Mouse (Mus musculus) activated CD4-positive, CD25-positive, alpha-beta regulatory T cell, adult 4 months (primary cell): ENCODE data around the gene Mecom. TPM values are rescaled to one million over a fixed set of nuclear protein-coding genes. Genes with fewer than 3 reads are reported as not detected.

Experiments
- ATAC-seq: one replicate; pipeline ENCODE4 v1.8.0; 2017
- polyA plus RNA-seq, 2 experiments: library from polyadenylated mRNA; unstranded; fragments of 100-300 nt; shearing (Covaris generic); gene quantifications; one replicate each; pipeline ENCODE4 v1.2.1; 2017

Gene Mecom
- polyA plus RNA-seq, 2 experiments from 2014 or later: not detected

DNA sequence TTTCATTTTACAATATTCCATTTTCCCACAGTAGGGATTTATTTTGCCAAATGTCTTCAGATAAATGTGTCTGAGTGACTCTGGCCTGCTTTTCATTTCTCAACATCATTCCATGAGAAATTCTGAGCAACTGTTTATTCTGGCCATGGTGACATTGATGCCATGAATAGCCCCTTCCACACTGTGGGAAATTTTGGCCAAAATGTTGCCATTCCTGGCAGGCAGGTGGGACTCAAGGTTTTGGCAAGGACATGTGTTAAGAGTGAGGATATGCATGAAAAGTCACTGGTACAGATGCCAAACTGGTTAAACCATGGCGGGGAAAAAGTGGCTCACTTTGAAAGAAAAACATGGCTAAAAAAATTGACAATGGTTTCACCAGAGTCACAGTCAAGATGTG is 456.4 kb downstream of the Mecom start:
- ATAC-seq: no peak

GRCm38 (mm10) chr3:30086139-30086538 is 461.7 kb downstream of the Mecom start:
- no peak for ATAC-seq

- no peak for ATAC-seq
Measured at GRCm38 (mm10) chr3:30083842-30084241, 464.0 kb downstream of the Mecom start.

- no peak for ATAC-seq
Measured at GRCm38 (mm10) chr3:30083268-30083667, 464.5 kb downstream of the Mecom start.

DNA sequence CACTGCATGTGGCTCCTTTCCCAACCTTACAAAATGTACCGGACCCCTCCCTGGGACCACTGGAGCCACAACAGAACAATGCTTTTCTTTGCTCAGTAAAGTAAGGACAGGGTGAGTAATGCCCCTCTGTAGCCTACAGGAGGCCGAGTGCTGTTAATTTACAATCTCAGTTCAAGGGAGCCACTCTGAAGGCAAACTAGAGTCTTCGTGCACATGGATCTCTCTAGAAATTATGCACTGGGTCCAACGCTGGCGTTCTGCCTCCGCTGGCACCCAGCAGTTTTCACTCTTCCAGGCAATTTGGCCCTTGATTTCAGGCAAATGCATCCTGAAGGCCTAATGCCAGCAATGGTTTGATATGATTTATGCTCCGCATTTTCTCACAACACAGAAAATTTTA is 467.0 kb downstream of the Mecom start:
- ATAC-seq: no peak

GRCm38 (mm10) chr3:30076522-30076921 is 471.3 kb downstream of the Mecom start:
- no peak for ATAC-seq

DNA sequence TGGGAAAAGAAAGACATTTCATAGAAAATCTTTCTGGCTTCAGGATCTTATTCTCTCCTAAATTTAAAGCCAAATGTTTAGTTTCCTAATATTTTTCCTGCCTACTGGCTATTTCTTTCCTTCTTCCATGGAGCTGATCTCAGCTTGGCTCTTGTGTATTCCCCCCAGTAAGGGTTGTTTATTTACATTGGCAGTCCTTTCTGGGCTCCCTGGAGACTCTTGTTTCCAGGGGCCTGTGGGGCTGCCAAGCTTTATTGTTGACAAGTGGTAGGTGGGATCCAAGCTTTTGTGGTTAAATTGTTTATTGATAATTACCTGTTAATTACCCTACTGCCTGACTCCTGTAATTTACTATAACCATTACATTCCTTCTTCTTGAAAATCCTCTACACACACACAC is 476.5 kb downstream of the Mecom start:
- ATAC-seq: no peak

GRCm38 (mm10) chr3:30066519-30066918 is 481.3 kb downstream of the Mecom start:
- no peak for ATAC-seq

DNA sequence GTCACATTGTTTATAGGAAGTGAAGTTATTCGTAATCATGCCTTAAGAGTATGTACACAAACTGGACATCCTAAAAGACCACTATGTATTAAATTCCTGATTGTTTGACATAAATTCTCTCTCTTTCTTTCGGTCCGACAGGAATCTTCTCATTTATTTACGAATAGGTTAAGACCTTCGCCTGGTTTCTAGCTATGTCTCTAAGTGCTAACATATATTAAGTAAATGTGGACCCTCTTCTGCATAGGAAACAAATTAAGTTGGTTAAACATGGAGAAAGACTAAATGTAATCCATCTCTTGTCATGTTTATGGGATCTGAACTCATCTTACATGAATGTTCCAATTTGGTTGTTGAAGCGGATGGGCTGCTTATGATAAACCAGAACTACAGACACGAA is 487.8 kb downstream of the Mecom start:
- no peak for ATAC-seq

- ATAC-seq: no peak
Measured at GRCm38 (mm10) chr3:30059615-30060014, 488.2 kb downstream of the Mecom start.

DNA sequence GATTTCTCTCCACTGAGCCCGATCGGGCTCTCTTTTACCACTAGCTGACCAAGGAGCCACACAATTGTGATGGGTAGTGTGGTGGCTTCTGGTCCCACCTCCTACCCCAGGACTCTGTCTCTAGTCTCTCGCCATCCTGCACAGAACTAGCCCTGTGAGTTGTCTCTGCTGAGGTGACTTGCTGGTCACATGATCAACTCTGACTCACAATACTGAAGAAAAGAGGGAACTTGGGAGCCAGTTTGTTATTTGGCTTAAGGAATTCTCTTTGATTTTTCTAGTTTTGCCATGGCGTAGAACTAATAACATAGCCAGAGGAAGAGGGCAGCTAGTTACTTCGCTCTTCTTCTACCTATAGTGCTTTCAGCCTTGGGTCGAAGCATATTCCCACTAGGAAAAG is 496.5 kb downstream of the Mecom start:
- ATAC-seq: no peak

- ATAC-seq: no peak
Measured at GRCm38 (mm10) chr3:30050795-30051194, 497.0 kb downstream of the Mecom start.

DNA sequence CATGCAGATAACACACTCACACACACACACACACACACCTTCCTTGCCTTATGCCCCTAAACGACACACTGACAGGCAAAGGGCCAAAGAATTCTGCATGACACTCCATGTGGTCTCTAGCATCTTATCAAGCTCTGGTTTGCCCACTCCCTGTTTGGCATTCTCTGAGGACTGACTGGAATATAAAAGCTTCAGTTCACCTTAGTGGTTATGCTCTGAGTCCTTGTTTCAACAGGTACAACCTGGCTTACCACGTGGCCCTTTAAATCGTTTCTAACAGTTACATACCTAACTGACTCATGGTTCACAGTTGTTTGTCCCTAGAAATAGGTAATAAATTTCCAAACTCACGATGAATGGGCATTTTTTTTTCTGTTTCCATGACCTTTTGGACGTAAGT is 499.0 kb downstream of the Mecom start:
- ATAC-seq: no peak

GRCm38 (mm10) chr3:30048157-30048556 is 499.7 kb downstream of the Mecom start:
- ATAC-seq: no peak

GRCm38 (mm10) chr3:30043525-30043924 is 504.3 kb downstream of the Mecom start:
- no peak for ATAC-seq

DNA sequence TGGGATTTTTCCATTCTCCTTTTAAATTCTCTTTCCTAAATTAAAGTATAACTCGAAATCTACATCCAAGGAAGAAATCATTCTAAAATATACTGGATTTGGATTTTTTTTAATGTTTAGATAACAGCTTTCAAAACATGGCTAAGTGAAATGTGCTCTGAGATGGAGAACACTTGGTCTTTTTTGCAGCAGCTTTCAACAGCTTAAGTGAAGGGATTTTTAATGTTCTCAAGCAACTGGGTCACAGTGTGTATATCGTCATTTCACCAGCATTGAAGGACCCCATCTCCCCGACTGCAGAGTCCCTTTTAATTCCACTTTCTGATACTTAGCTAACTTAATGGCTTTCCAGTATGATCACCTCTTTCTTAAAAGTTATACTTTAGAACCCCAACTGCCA is 509.3 kb downstream of the Mecom start:
- ATAC-seq: no peak

- ATAC-seq: no peak
Measured at GRCm38 (mm10) chr3:30019961-30020360, 527.8 kb downstream of the Mecom start.

DNA sequence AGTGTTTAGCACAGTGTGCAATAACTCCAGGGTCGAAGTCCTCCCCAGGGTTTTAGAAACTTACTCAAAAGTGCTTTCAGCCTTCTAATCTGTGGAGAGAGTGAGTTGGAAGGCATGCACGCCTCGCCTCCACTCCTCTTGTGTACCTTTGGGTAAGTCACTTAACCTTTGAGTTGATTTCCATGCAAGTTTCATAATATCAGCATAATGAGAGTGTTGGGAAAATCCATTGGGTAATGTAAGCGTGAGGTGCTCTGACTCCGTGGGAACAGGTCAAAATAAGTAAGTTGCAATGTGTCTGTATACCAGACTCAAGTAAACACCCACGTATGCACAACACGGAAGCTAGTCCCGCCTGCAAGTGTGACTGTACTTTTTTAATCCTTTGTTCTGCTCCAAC is 528.4 kb downstream of the Mecom start:
- ATAC-seq: no peak

GRCm38 (mm10) chr3:30018202-30018601 is 529.6 kb downstream of the Mecom start:
- no peak for ATAC-seq

GRCm38 (mm10) chr3:30016766-30017165 is 531.0 kb downstream of the Mecom start:
- no peak for ATAC-seq

- ATAC-seq: no peak
Measured at GRCm38 (mm10) chr3:30014962-30015660, 532.7 kb downstream of the Mecom start.

GRCm38 (mm10) chr3:30014279-30014678 is 533.5 kb downstream of the Mecom start:
- no peak for ATAC-seq

- no peak for ATAC-seq
Measured at GRCm38 (mm10) chr3:30013416-30013815, 534.4 kb downstream of the Mecom start.

GRCm38 (mm10) chr3:30012666-30013365 is 535.0 kb downstream of the Mecom start:
- no peak for ATAC-seq

- no peak for ATAC-seq
Measured at GRCm38 (mm10) chr3:30012150-30012549, 535.7 kb downstream of the Mecom start.
